Mouse (Mus musculus) hindbrain, embryonic 13.5 days (tissue): ENCODE measurements around the gene Atp2b2. TPM values are rescaled to one million over a fixed set of nuclear protein-coding genes. Genes with fewer than 3 reads are reported as not detected.

ENCODE experiments used
- ATAC-seq: fragments of 200-750 bp; cut with Nextera tagmentation; 2 replicates; pipeline ENCODE4 v1.8.0; 2017; ENCODE audit warnings: moderate TSS enrichment; ENCODE audit not compliant: low FRiP score
- H3K27ac ChIP-seq: fragments of 300-500 bp; sonication (generic); 2 replicates; pipeline ENCODE4 v1.5.1; 2015; ENCODE audit warnings: inconsistent platforms, mild to moderate bottlenecking, moderate library complexity
- H3K27me3 ChIP-seq: fragments of 300-500 bp; sonication (generic); 2 replicates; pipeline ENCODE4 v1.6.1; 2015; ENCODE audit warnings: mild to moderate bottlenecking, inconsistent platforms
- H3K36me3 ChIP-seq: fragments of 300-500 bp; sonication (generic); 2 replicates; pipeline ENCODE4 v1.6.1; 2015; ENCODE audit warnings: mild to moderate bottlenecking, inconsistent platforms
- H3K4me1 ChIP-seq: fragments of 300-500 bp; sonication (generic); replicated peaks from 2 replicates; pipeline ENCODE4 v1.6.1; 2015; ENCODE audit warnings: inconsistent platforms
- H3K4me2 ChIP-seq: fragments of 300-500 bp; sonication (generic); 2 replicates; pipeline ENCODE4 v1.6.1; 2015; ENCODE audit warnings: inconsistent platforms, mild to moderate bottlenecking, moderate library complexity
- H3K4me3 ChIP-seq: fragments of 300-500 bp; sonication (generic); 2 replicates; pipeline ENCODE4 v1.5.1; 2015; ENCODE audit warnings: mild to moderate bottlenecking, inconsistent platforms
- H3K9ac ChIP-seq: fragments of 300-500 bp; sonication (generic); 2 replicates; pipeline ENCODE4 v1.6.1; 2015; ENCODE audit warnings: mild to moderate bottlenecking, inconsistent platforms
- H3K9me3 ChIP-seq: fragments of 300-500 bp; sonication (generic); 2 replicates; pipeline ENCODE4 v1.6.1; 2016; ENCODE audit warnings: inconsistent platforms
- WGBS: fragments of 180-500 bp; shearing (Covaris S2); methylation state at CpG from one replicate; pipeline ENCODE4 v1.1.7; 2015; 5-methylcytosine and 5-hydroxymethylcytosine counted together
- polyA plus RNA-seq: library from polyadenylated mRNA; unstranded; fragments of >200 nt; fragmentation: Nextera tagmentation; extraction: Ambion mirVana; gene quantifications from 2 replicates; pipeline ENCODE4 v1.2.1, GENCODE M21; 2015

The Atp2b2 gene
- polyA plus RNA-seq, result 23.6 and 24.6 TPM in 2 replicates

DNA sequence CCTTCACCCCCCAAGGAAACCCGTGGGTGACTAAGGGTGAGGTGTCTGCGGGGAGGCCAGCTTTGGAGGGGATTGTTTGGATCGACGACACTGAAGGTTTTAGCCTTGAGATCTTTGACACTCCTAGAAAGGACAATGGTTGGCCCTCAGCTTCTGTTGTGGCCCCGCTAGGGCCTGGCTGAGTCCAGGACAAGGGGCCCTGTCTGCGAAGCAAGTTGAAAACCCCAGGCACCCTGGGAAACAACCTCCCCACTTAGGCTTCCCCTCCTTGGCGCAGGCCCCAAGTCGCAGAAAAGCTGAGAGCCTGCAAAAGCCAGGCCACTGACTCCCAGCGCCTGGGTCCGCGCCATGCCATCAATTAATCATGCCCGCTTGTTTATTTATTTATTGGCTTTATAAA lies at the start of gene Atp2b2:
TSS of gene Atp2b2 (minus strand) at position 282 of the 400 bp plus-strand sequence.
- H3K9me3 ChIP-seq, result no peaks in the 10 kb centered on the region
- H3K4me2 ChIP-seq, result peak within 1 kb of the TSS; percentile 98
- H3K4me3 ChIP-seq, result peak within 1 kb of the TSS; percentile 58
- no peaks in the 10 kb centered on the region for H3K36me3 ChIP-seq
- no peak within 1 kb of the TSS for H3K27ac ChIP-seq
- WGBS, result 26% methylated on average over 12 of the region's 12 CpGs
- peaks cover 58% of the 10 kb centered on the region for H3K27me3 ChIP-seq
- H3K4me1 ChIP-seq, result peaks cover 13% of the 10 kb centered on the region
- peak within 1 kb of the TSS; percentile 84 for H3K9ac ChIP-seq
- ATAC-seq, result peak; percentile 33; the same call in 1 of the 2 replicates

DNA sequence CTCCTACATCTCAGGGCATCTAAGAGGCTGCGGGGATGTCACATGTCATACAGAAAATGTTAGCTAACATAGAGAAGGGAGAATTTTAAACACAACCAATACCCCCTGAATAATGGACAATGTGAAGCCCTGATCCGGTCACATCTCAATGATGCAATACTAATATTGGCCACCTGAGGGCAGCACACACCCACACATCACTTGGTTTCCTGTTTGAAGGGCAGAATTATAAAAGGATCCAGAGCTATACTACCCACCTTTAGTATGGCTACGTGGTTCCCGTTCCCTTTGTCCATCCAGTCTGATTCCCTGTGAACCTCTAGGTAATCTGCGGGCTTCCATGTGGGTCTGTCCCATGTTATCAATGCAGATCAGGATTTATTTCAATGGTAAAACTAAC lies 47.2 kb upstream of the Atp2b2 start:
- no peaks in the 10 kb centered on the region for H3K9me3 ChIP-seq
- H3K4me1 ChIP-seq, result peaks cover 25% of the 10 kb centered on the region
- H3K27me3 ChIP-seq, result peaks cover 35% of the 10 kb centered on the region
- ATAC-seq, result 0 out of 2 replicates have a peak, but pooled peaks have one; percentile 17
- 9% methylated on average over 5 of the region's 5 CpGs for WGBS
- no peak overlapping the region for H3K9ac ChIP-seq
- no peak overlapping the region for H3K4me3 ChIP-seq
- H3K27ac ChIP-seq, result no peak overlapping the region
- no peak overlapping the region for H3K4me2 ChIP-seq
- no peaks in the 10 kb centered on the region for H3K36me3 ChIP-seq

- 28% methylated on average over 7 of the region's 7 CpGs for WGBS
- H3K36me3 ChIP-seq, result no peaks in the 10 kb centered on the region
- ATAC-seq, result no peak
- no peaks in the 10 kb centered on the region for H3K9me3 ChIP-seq
- no peak overlapping the region for H3K27ac ChIP-seq
- H3K4me1 ChIP-seq, result peaks cover 1% of the 10 kb centered on the region
- H3K9ac ChIP-seq, result no peak overlapping the region
- no peak overlapping the region for H3K4me3 ChIP-seq
- H3K27me3 ChIP-seq, result peaks cover 35% of the 10 kb centered on the region
- no peak overlapping the region for H3K4me2 ChIP-seq
Observed at GRCm38 (mm10) chr6:114087106-114087505, 44.7 kb upstream of the Atp2b2 start.

GRCm38 (mm10) chr6:114078556-114078955 lies 36.1 kb upstream of the Atp2b2 start:
- Histone ChIP-seq H3K4me2 (no peak overlapping the region), H3K27ac (no peak overlapping the region), H3K27me3 (peaks cover 7% of the 10 kb centered on the region; the same call in 1 of the 2 replicates), H3K9me3 (no peaks in the 10 kb centered on the region), H3K36me3 (no peaks in the 10 kb centered on the region), H3K4me3 (no peak overlapping the region), H3K9ac (no peak overlapping the region), H3K4me1 (no peaks in the 10 kb centered on the region)
- no peak for ATAC-seq

- peak; percentile 83 for ATAC-seq
- no peaks in the 10 kb centered on the region for H3K36me3 ChIP-seq
- 55% methylated on average over 3 of the region's 3 CpGs for WGBS
- no peak overlapping the region for H3K4me3 ChIP-seq
- H3K4me1 ChIP-seq, result no peaks in the 10 kb centered on the region
- H3K9ac ChIP-seq, result no peak overlapping the region
- no peak overlapping the region for H3K4me2 ChIP-seq
- H3K27ac ChIP-seq, result no peak overlapping the region
- H3K27me3 ChIP-seq, result peaks cover 7% of the 10 kb centered on the region; the same call in 1 of the 2 replicates
- H3K9me3 ChIP-seq, result no peaks in the 10 kb centered on the region
Observed at GRCm38 (mm10) chr6:114076560-114076959, 34.1 kb upstream of the Atp2b2 start.

DNA sequence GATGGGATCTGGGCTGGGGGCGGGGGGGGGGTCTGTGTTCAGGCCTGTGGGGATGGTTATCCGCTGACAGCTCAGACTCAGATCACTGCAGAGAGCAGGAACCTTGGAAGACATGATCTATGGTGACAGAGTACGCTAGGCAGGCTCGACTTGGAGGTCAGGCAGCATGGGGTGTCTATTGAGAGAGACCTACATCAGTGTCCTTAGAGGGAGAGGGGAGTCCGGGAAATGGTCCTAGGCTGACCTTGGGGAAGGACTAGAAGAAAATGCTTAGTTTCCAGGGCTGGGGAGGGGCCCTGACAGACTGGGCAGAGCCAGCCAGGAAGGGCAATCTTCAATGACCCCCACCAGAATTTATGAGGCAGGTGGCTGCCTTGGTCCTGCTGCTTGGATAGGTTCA lies 33.6 kb upstream of the Atp2b2 start:
- no peaks in the 10 kb centered on the region for H3K4me1 ChIP-seq
- no peak for ATAC-seq
- 63% methylated on average over 5 of the region's 5 CpGs for WGBS
- H3K36me3 ChIP-seq, result no peaks in the 10 kb centered on the region
- H3K27ac ChIP-seq, result no peak overlapping the region
- peaks cover 7% of the 10 kb centered on the region; the same call in 1 of the 2 replicates for H3K27me3 ChIP-seq
- H3K9me3 ChIP-seq, result no peaks in the 10 kb centered on the region
- H3K4me2 ChIP-seq, result no peak overlapping the region
- no peak overlapping the region for H3K9ac ChIP-seq
- H3K4me3 ChIP-seq, result no peak overlapping the region

DNA sequence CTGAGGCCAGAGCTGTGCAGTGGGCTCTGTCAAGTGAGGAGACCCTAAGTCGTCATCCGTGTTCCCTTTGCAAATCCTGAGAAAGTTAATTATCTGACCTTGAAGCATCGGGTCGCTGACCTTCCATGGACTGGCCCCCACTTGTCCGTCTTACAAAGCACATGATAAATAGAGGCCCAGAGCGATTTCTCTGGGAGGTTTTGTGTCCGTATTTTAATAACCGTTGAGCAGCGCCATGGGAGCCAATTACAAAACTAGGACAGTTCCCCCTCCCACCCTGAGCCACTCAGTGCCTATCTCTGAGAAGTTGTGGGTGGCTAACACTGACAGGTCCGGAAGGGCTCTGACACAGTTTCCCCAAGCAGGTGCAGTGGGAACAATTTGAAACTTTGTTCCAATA lies 32.5 kb upstream of the Atp2b2 start:
- Histone ChIP-seq H3K4me1 (no peaks in the 10 kb centered on the region), H3K9ac (no peak overlapping the region), H3K27ac (no peak overlapping the region), H3K4me3 (no peak overlapping the region), H3K9me3 (no peaks in the 10 kb centered on the region), H3K4me2 (no peak overlapping the region), H3K36me3 (no peaks in the 10 kb centered on the region), H3K27me3 (peaks cover 7% of the 10 kb centered on the region; the same call in 1 of the 2 replicates)
- 49% methylated on average over 10 of the region's 10 CpGs for WGBS
- ATAC-seq, result no peak

- Histone ChIP-seq H3K9me3 (no peaks in the 10 kb centered on the region), H3K4me2 (no peak overlapping the region), H3K27me3 (peaks cover 7% of the 10 kb centered on the region; the same call in 1 of the 2 replicates), H3K36me3 (no peaks in the 10 kb centered on the region), H3K4me1 (no peaks in the 10 kb centered on the region), H3K27ac (no peak overlapping the region), H3K4me3 (no peak overlapping the region), H3K9ac (no peak overlapping the region)
- ATAC-seq, result no peak
- WGBS, result 39% methylated on average over 1 of the region's 1 CpGs
Observed at GRCm38 (mm10) chr6:114074256-114074655, 31.8 kb upstream of the Atp2b2 start.

- Histone ChIP-seq H3K36me3 (no peaks in the 10 kb centered on the region), H3K4me2 (no peak overlapping the region), H3K4me3 (no peak overlapping the region), H3K4me1 (no peaks in the 10 kb centered on the region), H3K9ac (no peak overlapping the region), H3K27ac (no peak overlapping the region), H3K27me3 (peaks cover 7% of the 10 kb centered on the region; the same call in 1 of the 2 replicates), H3K9me3 (no peaks in the 10 kb centered on the region)
- WGBS, result 6% methylated on average over 4 of the region's 4 CpGs
- ATAC-seq, result no peak
Observed at GRCm38 (mm10) chr6:114071564-114071963, 29.2 kb upstream of the Atp2b2 start.

- no peaks in the 10 kb centered on the region for H3K9me3 ChIP-seq
- 97% methylated on average over 2 of the region's 2 CpGs for WGBS
- no peak for ATAC-seq
- no peak overlapping the region for H3K9ac ChIP-seq
- no peaks in the 10 kb centered on the region for H3K27me3 ChIP-seq
- H3K4me2 ChIP-seq, result no peak overlapping the region
- H3K27ac ChIP-seq, result no peak overlapping the region
- peaks cover 8% of the 10 kb centered on the region; the same call in 1 of the 2 replicates for H3K4me1 ChIP-seq
- no peaks in the 10 kb centered on the region for H3K36me3 ChIP-seq
- H3K4me3 ChIP-seq, result no peak overlapping the region
Observed at GRCm38 (mm10) chr6:114063100-114063499, 20.7 kb upstream of the Atp2b2 start.

GRCm38 (mm10) chr6:114062688-114063087 lies 20.3 kb upstream of the Atp2b2 start:
- no peak overlapping the region for H3K4me3 ChIP-seq
- no peaks in the 10 kb centered on the region for H3K27me3 ChIP-seq
- no peak overlapping the region for H3K9ac ChIP-seq
- H3K27ac ChIP-seq, result no peak overlapping the region
- no peak overlapping the region for H3K4me2 ChIP-seq
- H3K9me3 ChIP-seq, result no peaks in the 10 kb centered on the region
- peaks cover 12% of the 10 kb centered on the region; the same call in 1 of the 2 replicates for H3K4me1 ChIP-seq
- ATAC-seq, result no peak
- H3K36me3 ChIP-seq, result no peaks in the 10 kb centered on the region

DNA sequence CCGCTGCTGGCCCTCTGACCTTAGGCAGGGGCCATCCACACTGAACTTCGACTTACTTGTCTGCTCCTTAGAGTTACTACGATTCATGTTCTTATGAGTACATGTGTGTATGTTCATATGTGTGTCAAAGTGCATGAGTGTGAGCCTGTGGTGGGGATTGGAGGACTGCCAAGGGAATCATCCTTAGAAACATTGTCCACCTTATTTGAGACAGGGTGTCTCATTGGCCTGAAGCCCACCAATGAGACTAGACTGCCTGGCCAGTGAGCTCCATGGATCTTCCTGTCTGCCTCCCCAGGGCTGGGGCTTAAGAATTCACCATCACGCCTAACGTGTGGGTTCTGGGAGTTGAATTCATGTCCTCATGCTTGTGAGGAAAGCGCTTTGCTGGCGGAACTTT lies 16.8 kb upstream of the Atp2b2 start:
- Histone ChIP-seq H3K9me3 (no peaks in the 10 kb centered on the region), H3K27ac (no peak overlapping the region), H3K9ac (no peak overlapping the region), H3K4me2 (no peak overlapping the region), H3K36me3 (no peaks in the 10 kb centered on the region), H3K4me1 (peaks cover 13% of the 10 kb centered on the region; the same call in 1 of the 2 replicates), H3K27me3 (no peaks in the 10 kb centered on the region), H3K4me3 (no peak overlapping the region)
- 85% methylated on average over 7 of the region's 7 CpGs for WGBS
- no peak for ATAC-seq

DNA sequence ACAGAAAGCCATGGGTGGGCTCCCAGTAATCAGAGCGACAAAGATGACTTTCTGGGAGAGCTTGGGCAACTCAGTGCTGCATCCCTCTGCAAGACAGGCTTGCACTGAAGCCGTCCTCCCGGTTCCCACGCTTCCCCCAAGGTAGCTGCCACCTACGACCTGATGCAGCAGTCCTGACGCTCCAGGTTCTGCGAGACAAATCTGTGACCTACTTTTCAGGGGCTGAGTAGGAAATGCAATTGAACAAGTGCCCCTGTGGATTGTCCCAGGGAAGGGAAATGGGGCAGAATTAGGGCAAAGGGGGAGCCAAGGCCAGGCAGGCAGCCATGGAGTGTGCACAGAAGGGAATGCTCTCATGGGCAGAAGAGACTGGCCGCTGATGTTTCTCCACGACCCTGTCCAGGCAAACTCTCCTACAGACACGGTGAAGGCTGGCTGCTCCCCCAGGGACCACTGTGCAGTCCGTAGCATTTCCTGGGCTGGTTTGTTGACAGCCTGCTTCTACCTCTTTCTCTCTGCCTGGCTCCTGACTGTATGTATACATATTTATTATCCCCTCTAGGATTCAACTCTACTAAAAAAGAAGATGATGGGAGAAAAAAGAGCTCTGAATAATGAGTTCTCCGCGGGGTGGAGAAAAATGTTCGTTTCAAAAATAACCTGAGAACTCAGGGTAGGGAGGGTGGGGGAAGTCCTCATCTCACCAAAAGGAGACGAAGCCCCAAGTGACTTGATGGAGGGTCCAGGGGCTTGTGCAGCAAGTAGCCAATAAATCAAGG lies 15.8 kb upstream of the Atp2b2 start:
- WGBS, result 72% methylated on average over 15 of the region's 15 CpGs
- no peaks in the 10 kb centered on the region for H3K9me3 ChIP-seq
- H3K4me2 ChIP-seq, result no peak overlapping the region
- H3K4me1 ChIP-seq, result peaks cover 13% of the 10 kb centered on the region; the same call in 1 of the 2 replicates
- no peak for ATAC-seq
- no peak overlapping the region for H3K9ac ChIP-seq
- no peak overlapping the region for H3K4me3 ChIP-seq
- H3K36me3 ChIP-seq, result no peaks in the 10 kb centered on the region
- no peaks in the 10 kb centered on the region for H3K27me3 ChIP-seq
- no peak overlapping the region for H3K27ac ChIP-seq
